Mouse (Mus musculus) neural tube, embryonic 11.5 days (tissue): ENCODE results near the gene Gm17268. TPM values are rescaled to one million over a fixed set of nuclear protein-coding genes. Genes with fewer than 3 reads are reported as not detected.

Experiments used
- ATAC-seq: fragments of 200-750 bp; cut with Nextera tagmentation; 2 replicates; pipeline ENCODE4 v1.8.0; 2017; ENCODE audit warnings: moderate number of reproducible peaks, mild to moderate bottlenecking, moderate TSS enrichment, moderate library complexity; ENCODE audit not compliant: insufficient read depth, low FRiP score, low TSS enrichment
- DNase-seq: peaks from one replicate; pipeline ENCODE4 v3.0.0-alpha.2; 2015; ENCODE audit warnings: low spot score
- H3K27ac ChIP-seq: fragments of 300-500 bp; sonication (generic); 2 replicates; pipeline ENCODE4 v1.5.1; 2014; ENCODE audit warnings: low read depth, mild to moderate bottlenecking, low read length
- H3K27me3 ChIP-seq: fragments of 300-500 bp; sonication (generic); 2 replicates; pipeline ENCODE4 v1.6.1; 2014; ENCODE audit warnings: mild to moderate bottlenecking, low read length, mixed read lengths; ENCODE audit not compliant: control insufficient read depth, insufficient read depth
- H3K36me3 ChIP-seq: fragments of 300-500 bp; sonication (generic); 2 replicates; pipeline ENCODE4 v1.6.1; 2014; ENCODE audit warnings: mild to moderate bottlenecking, low read length, moderate library complexity, mixed read lengths; ENCODE audit not compliant: control insufficient read depth, insufficient read depth
- H3K4me1 ChIP-seq: fragments of 300-500 bp; sonication (generic); 2 replicates; pipeline ENCODE4 v1.6.1; 2014; ENCODE audit warnings: low read length, mixed read lengths; ENCODE audit not compliant: control insufficient read depth, insufficient read depth
- H3K4me2 ChIP-seq: fragments of 300-500 bp; sonication (generic); 2 replicates; pipeline ENCODE4 v1.6.1; 2014; ENCODE audit warnings: low read depth, mild to moderate bottlenecking, moderate library complexity
- H3K4me3 ChIP-seq: fragments of 300-500 bp; sonication (generic); 2 replicates; pipeline ENCODE4 v1.5.1; 2014; ENCODE audit warnings: low read depth, low read length
- H3K9ac ChIP-seq: fragments of 300-500 bp; sonication (generic); 2 replicates; pipeline ENCODE4 v1.6.1; 2014; ENCODE audit warnings: mild to moderate bottlenecking, low read length
- H3K9me3 ChIP-seq: fragments of 300-500 bp; sonication (generic); 2 replicates; pipeline ENCODE4 v1.6.1; 2016; ENCODE audit warnings: low read length; ENCODE audit not compliant: control insufficient read depth
- WGBS: fragments of 180-500 bp; shearing (Covaris S2); extraction: QIAGEN DNeasy Blood & Tissue Kit; methylation state at CpG from one replicate; pipeline ENCODE4 v1.1.7; 2014; 5-methylcytosine and 5-hydroxymethylcytosine counted together
- polyA plus RNA-seq: library from polyadenylated mRNA; unstranded; fragments of >200 nt; fragmentation: Nextera tagmentation; extraction: Ambion mirVana; gene quantifications from 2 replicates; pipeline ENCODE4 v1.2.1, GENCODE M21; 2014

Gene Gm17268
- not detected in 2 replicates for polyA plus RNA-seq

- Histone ChIP-seq H3K4me2 (no peak within 1 kb of the TSS), H3K4me1 (no peaks in the 10 kb centered on the region), H3K9ac (no peak within 1 kb of the TSS), H3K36me3 (no peaks in the 10 kb centered on the region), H3K27ac (no peak within 1 kb of the TSS), H3K9me3 (no peaks in the 10 kb centered on the region), H3K27me3 (no peaks in the 10 kb centered on the region), H3K4me3 (no peak within 1 kb of the TSS)
- ATAC-seq (no peak), DNase-seq (no peak)
- 40% methylated on average over 2 of the region's 2 CpGs for WGBS
Observed at GRCm38 (mm10) chr11:82038535-82038934, at the start of gene Gm17268. Gm17268 (minus strand) TSS chr11:82038562.

- Histone ChIP-seq H3K36me3 (no peaks in the 10 kb centered on the region), H3K9ac (no peak overlapping the region), H3K4me3 (no peak overlapping the region), H3K4me1 (no peaks in the 10 kb centered on the region), H3K9me3 (no peaks in the 10 kb centered on the region), H3K27ac (no peak overlapping the region), H3K4me2 (no peak overlapping the region), H3K27me3 (no peaks in the 10 kb centered on the region)
- ATAC-seq: no peak
- 96% methylated on average over 3 of the region's 3 CpGs for WGBS
- no peak for DNase-seq
Observed at GRCm38 (mm10) chr11:82084360-82084759, 46.0 kb upstream of the Gm17268 start.

- Histone ChIP-seq H3K9ac (no peak overlapping the region), H3K4me3 (no peak overlapping the region), H3K36me3 (no peaks in the 10 kb centered on the region), H3K4me1 (no peaks in the 10 kb centered on the region), H3K27ac (no peak overlapping the region), H3K27me3 (no peaks in the 10 kb centered on the region), H3K4me2 (no peak overlapping the region), H3K9me3 (no peaks in the 10 kb centered on the region)
- no peak for ATAC-seq
- WGBS: 81% methylated on average over 3 of the region's 3 CpGs
- DNase-seq: no peak
Observed at GRCm38 (mm10) chr11:82080865-82081264, 42.5 kb upstream of the Gm17268 start.

- H3K4me3 ChIP-seq: no peak overlapping the region
- no peaks in the 10 kb centered on the region for H3K36me3 ChIP-seq
- DNase-seq: no peak
- no peak overlapping the region for H3K27ac ChIP-seq
- H3K27me3 ChIP-seq: no peaks in the 10 kb centered on the region
- no peaks in the 10 kb centered on the region for H3K9me3 ChIP-seq
- no peaks in the 10 kb centered on the region for H3K4me1 ChIP-seq
- no peak overlapping the region for H3K9ac ChIP-seq
- no peak overlapping the region for H3K4me2 ChIP-seq
- ATAC-seq: no peak
Observed at GRCm38 (mm10) chr11:82078136-82078730, 39.9 kb upstream of the Gm17268 start.

- ATAC-seq (no peak), DNase-seq (no peak)
- WGBS: 76% methylated on average over 3 of the region's 3 CpGs
- Histone ChIP-seq H3K27ac (no peak overlapping the region), H3K4me1 (no peaks in the 10 kb centered on the region), H3K27me3 (no peaks in the 10 kb centered on the region), H3K9me3 (no peaks in the 10 kb centered on the region), H3K4me3 (no peak overlapping the region), H3K9ac (no peak overlapping the region), H3K4me2 (no peak overlapping the region), H3K36me3 (no peaks in the 10 kb centered on the region)
Observed at GRCm38 (mm10) chr11:82077031-82077430, 38.7 kb upstream of the Gm17268 start.

GRCm38 (mm10) chr11:82073686-82074085 lies 35.3 kb upstream of the Gm17268 start:
- DNase-seq (no peak), ATAC-seq (no peak)
- H3K36me3 ChIP-seq: no peaks in the 10 kb centered on the region
- WGBS: 87% methylated on average over 3 of the region's 3 CpGs
- no peak overlapping the region for H3K9ac ChIP-seq
- no peak overlapping the region for H3K4me3 ChIP-seq
- H3K27me3 ChIP-seq: no peaks in the 10 kb centered on the region
- H3K9me3 ChIP-seq: no peaks in the 10 kb centered on the region
- no peaks in the 10 kb centered on the region for H3K4me1 ChIP-seq
- no peak overlapping the region for H3K27ac ChIP-seq
- H3K4me2 ChIP-seq: no peak overlapping the region

- 86% methylated on average over 3 of the region's 3 CpGs for WGBS
- ATAC-seq: no peak
- H3K36me3 ChIP-seq: no peaks in the 10 kb centered on the region
- no peaks in the 10 kb centered on the region for H3K4me1 ChIP-seq
- H3K9ac ChIP-seq: no peak overlapping the region
- no peak overlapping the region for H3K4me2 ChIP-seq
- no peak overlapping the region for H3K4me3 ChIP-seq
- no peaks in the 10 kb centered on the region for H3K27me3 ChIP-seq
- no peak for DNase-seq
- no peak overlapping the region for H3K27ac ChIP-seq
- H3K9me3 ChIP-seq: no peaks in the 10 kb centered on the region
Observed at GRCm38 (mm10) chr11:82072984-82073383, 34.6 kb upstream of the Gm17268 start.

GRCm38 (mm10) chr11:82072374-82072773 lies 34.0 kb upstream of the Gm17268 start:
- no peaks in the 10 kb centered on the region for H3K36me3 ChIP-seq
- no peak overlapping the region for H3K4me2 ChIP-seq
- H3K9ac ChIP-seq: no peak overlapping the region
- no peak overlapping the region for H3K4me3 ChIP-seq
- 75% methylated on average over 1 of the region's 1 CpGs for WGBS
- H3K27me3 ChIP-seq: no peaks in the 10 kb centered on the region
- no peaks in the 10 kb centered on the region for H3K9me3 ChIP-seq
- no peak for DNase-seq
- H3K27ac ChIP-seq: no peak overlapping the region
- ATAC-seq: no peak
- H3K4me1 ChIP-seq: no peaks in the 10 kb centered on the region

- DNase-seq: no peak
- Histone ChIP-seq H3K27ac (no peak overlapping the region), H3K27me3 (no peaks in the 10 kb centered on the region), H3K4me2 (no peak overlapping the region), H3K36me3 (no peaks in the 10 kb centered on the region), H3K9ac (no peak overlapping the region), H3K4me3 (no peak overlapping the region), H3K4me1 (no peaks in the 10 kb centered on the region), H3K9me3 (no peaks in the 10 kb centered on the region)
- ATAC-seq: no peak
- WGBS: 81% methylated on average over 3 of the region's 3 CpGs
Observed at GRCm38 (mm10) chr11:82071076-82071475, 32.7 kb upstream of the Gm17268 start.
